Mouse (Mus musculus) lung, adult 2 months (tissue): ENCODE results near the gene Gm37240. TPM values are rescaled to one million over a fixed set of nuclear protein-coding genes. Genes with fewer than 3 reads are reported as not detected.

Experiments used
- DNase-seq: peaks from one replicate; pipeline ENCODE4 v3.0.0; 2022
- H3K4me1 ChIP-seq: fragments of 200-500 bp; 2 replicates; pipeline ENCODE4 v1.6.1; 2011; ENCODE audit warnings: low read length; ENCODE audit not compliant: control insufficient read depth, insufficient read depth
- H3K4me3 ChIP-seq: fragments of 200-500 bp; replicated peaks from 2 replicates; pipeline ENCODE3; 2011; ENCODE audit warnings: low read depth, mild to moderate bottlenecking, control low read depth, low read length; ENCODE audit errors: extremely low read depth
- CTCF ChIP-seq: fragments of 200-500 bp; IDR thresholded peaks from 2 replicates; pipeline ENCODE4 v1.5.1; 2011; ENCODE audit warnings: mild to moderate bottlenecking, low read length, control low read depth; ENCODE audit not compliant: insufficient read depth
- POLR2A ChIP-seq: fragments of 200-500 bp; IDR thresholded peaks from 2 replicates; pipeline ENCODE4 v1.6.1; 2011; ENCODE audit warnings: low read depth, mild to moderate bottlenecking, control low read depth, low read length, borderline replicate concordance; ENCODE audit errors: extremely low read depth
- WGBS: fragments of 180-500 bp; shearing (Covaris S2); methylation state at CpG from one replicate; pipeline ENCODE4 v1.1.7; 2018; 5-methylcytosine and 5-hydroxymethylcytosine counted together
- polyA plus RNA-seq: library from polyadenylated mRNA; depleted of rRNA; stranded (reverse); fragments of >200 nt; gene quantifications from 2 replicates; pipeline ENCODE4 v1.2.3, GENCODE M21; 2012

Gm37240 gene
- polyA plus RNA-seq, 1 experiment, result 16.9 TPM

GRCm38 (mm10) chr3:85606912-85607311 is 280.4 kb downstream of the Gm37240 start:
- no peak for TF ChIP-seq POLR2A
- TF ChIP-seq CTCF, result no peak
- DNase-seq, result peak; percentile 36
- WGBS, result 72% methylated on average over 3 of the region's 3 CpGs

GRCm38 (mm10) chr3:85603811-85604210 is 283.5 kb downstream of the Gm37240 start:
- H3K4me1 ChIP-seq, result no peaks in the 10 kb centered on the region; the same call in 1 of the 2 replicates
- WGBS, result 94% methylated on average over 1 of the region's 1 CpGs

More at GRCm38 (mm10) chr3:85606912-85607311, 280.4 kb downstream of the Gm37240 start:
- Histone ChIP-seq H3K4me1 (no peaks in the 10 kb centered on the region; the same call in 1 of the 2 replicates), H3K4me3 (no peak overlapping the region)

GRCm38 (mm10) chr3:85601841-85602305 is 285.4 kb downstream of the Gm37240 start:
- no peaks in the 10 kb centered on the region; the same call in 1 of the 2 replicates for H3K4me1 ChIP-seq

More at GRCm38 (mm10) chr3:85603811-85604210, 283.5 kb downstream of the Gm37240 start:
- DNase-seq, result no peak
- TF ChIP-seq POLR2A (no peak), CTCF (no peak)
- no peak overlapping the region for H3K4me3 ChIP-seq

GRCm38 (mm10) chr3:85599526-85599925 is 287.8 kb downstream of the Gm37240 start:
- Histone ChIP-seq H3K4me1 (no peaks in the 10 kb centered on the region; the same call in 1 of the 2 replicates), H3K4me3 (no peak overlapping the region)
- no peak for DNase-seq
- TF ChIP-seq POLR2A (no peak), CTCF (no peak)
- WGBS, result 82% methylated on average over 3 of the region's 3 CpGs

More at GRCm38 (mm10) chr3:85601841-85602305, 285.4 kb downstream of the Gm37240 start:
- WGBS, result 34% methylated on average over 3 of the region's 3 CpGs
- H3K4me3 ChIP-seq, result no peak overlapping the region
- TF ChIP-seq POLR2A, result no peak
- no peak for TF ChIP-seq CTCF
- DNase-seq, result no peak

- 68% methylated on average over 3 of the region's 3 CpGs for WGBS
- no peak for DNase-seq
- TF ChIP-seq POLR2A, result no peak
- no peak for TF ChIP-seq CTCF
- no peak overlapping the region for H3K4me3 ChIP-seq
- no peaks in the 10 kb centered on the region for H3K4me1 ChIP-seq
These were observed 292.9 kb downstream of the Gm37240 start for GRCm38 (mm10) chr3:85594452-85594851.

- no peak for TF ChIP-seq CTCF
- TF ChIP-seq POLR2A, result no peak
- no peak for DNase-seq
- no peak overlapping the region for H3K4me3 ChIP-seq
- 75% methylated on average over 5 of the region's 5 CpGs for WGBS
- no peaks in the 10 kb centered on the region for H3K4me1 ChIP-seq
These were observed 294.6 kb downstream of the Gm37240 start for GRCm38 (mm10) chr3:85592640-85593252.

- WGBS, result 61% methylated on average over 4 of the region's 4 CpGs
- TF ChIP-seq CTCF, result no peak
- TF ChIP-seq POLR2A, result no peak
- Histone ChIP-seq H3K4me1 (no peaks in the 10 kb centered on the region), H3K4me3 (no peak overlapping the region)
- DNase-seq, result no peak
These were observed 295.3 kb downstream of the Gm37240 start for GRCm38 (mm10) chr3:85592067-85592466.

- Histone ChIP-seq H3K4me1 (no peaks in the 10 kb centered on the region), H3K4me3 (no peak overlapping the region)
- WGBS, result 73% methylated on average over 3 of the region's 3 CpGs
- DNase-seq, result no peak
- TF ChIP-seq POLR2A (no peak), CTCF (no peak)
These were observed 297.1 kb downstream of the Gm37240 start for GRCm38 (mm10) chr3:85590090-85590754.

- WGBS, result 28% methylated on average over 2 of the region's 2 CpGs
- no peak for DNase-seq
- Histone ChIP-seq H3K4me1 (no peaks in the 10 kb centered on the region), H3K4me3 (no peak overlapping the region)
- TF ChIP-seq POLR2A (no peak), CTCF (no peak)
These were observed 298.6 kb downstream of the Gm37240 start for GRCm38 (mm10) chr3:85588701-85589100.
